Mouse (Mus musculus) layer of hippocampus, adult 8-10 months (tissue): ENCODE results near the gene Sft2d1. TPM values are rescaled to one million over a fixed set of nuclear protein-coding genes. Genes with fewer than 3 reads are reported as not detected.

ENCODE experiments used
- DNase-seq, 2 experiments: peaks; one replicate each; pipeline ENCODE4 v3.0.0; 2022; ENCODE audit warnings: low spot score in 2 of 2
- total RNA-seq, 4 experiments: library from RNA; stranded (reverse); gene quantifications; 2 replicates each; pipeline ENCODE4 v1.2.4; 2022

The Sft2d1 gene
- total RNA-seq, 4 experiments from 2014 or later: 47.5 to 81.2 (median 63.8) TPM

- no peak for DNase-seq
Observed at GRCm38 (mm10) chr17:8360876-8361275, 50.0 kb downstream of the Sft2d1 start.

GRCm38 (mm10) chr17:8361281-8362103, 50.6 kb downstream of the Sft2d1 start:
- DNase-seq: no peak

GRCm38 (mm10) chr17:8367514-8368480, 56.9 kb downstream of the Sft2d1 start:
- DNase-seq: peak in 1 of 2 experiments; percentile 40

- DNase-seq: peak; percentile 74 to 76
Observed at GRCm38 (mm10) chr17:8368570-8368969, 57.7 kb downstream of the Sft2d1 start.

GRCm38 (mm10) chr17:8369171-8369570, 58.3 kb downstream of the Sft2d1 start:
- DNase-seq: no peak

- DNase-seq: no peak
Observed at GRCm38 (mm10) chr17:8370634-8371229, 59.8 kb downstream of the Sft2d1 start.

GRCm38 (mm10) chr17:8371834-8372233, 60.9 kb downstream of the Sft2d1 start:
- peak; percentile 81 to 85 for DNase-seq

GRCm38 (mm10) chr17:8372286-8373046, 61.6 kb downstream of the Sft2d1 start:
- peak; percentile 82 to 83 for DNase-seq

Other genes starting within 250 kb of the Sft2d1 start
- gene Gm49673, start 163.3 kb upstream of the Sft2d1 start, total RNA-seq: under 1 TPM in 1 of 4 experiments, not detected in 3; 0.31 TPM
- gene Rnaset2a, start 163.0 kb upstream of the Sft2d1 start, total RNA-seq: 10 to 100 TPM in 2 of 4 experiments, 1 to 10 TPM in 2; 4.9 to 12.7 (median 9.8) TPM
- 10 to 100 TPM; 15.6 to 22.5 (median 18.0) TPM for gene Fgfr1op, start 145.6 kb upstream of the Sft2d1 start, total RNA-seq
- gene Ccr6, start 75.1 kb upstream of the Sft2d1 start, total RNA-seq: under 1 TPM in 1 of 4 experiments, not detected in 3; 0.38 TPM
- 100 to 1,000 TPM; 144 to 156 (median 145) TPM for gene Mpc1, start 28.2 kb upstream of the Sft2d1 start, total RNA-seq
- 10 to 100 TPM; 20.0 to 30.2 (median 27.0) TPM for gene Prr18, start 26.4 kb downstream of the Sft2d1 start, total RNA-seq
- 1 to 10 TPM in 3 of 4 experiments, under 1 TPM in 1; 0.96 to 1.7 (median 1.3) TPM for gene T2, start 44.9 kb downstream of the Sft2d1 start, total RNA-seq
- gene T, start 123.3 kb downstream of the Sft2d1 start, total RNA-seq: under 1 TPM in 1 of 4 experiments, not detected in 3; 0.64 TPM
- gene Pde10a, start 214.3 kb downstream of the Sft2d1 start, total RNA-seq: 10 to 100 TPM; 42.6 to 73.9 (median 56.7) TPM